8 mouse cellular contexts compared by ENCODE assay signal in genomic region chrX:53715942-53716322, GRCm38 (mm10). TPM values are rescaled to one million over a fixed set of nuclear protein-coding genes. Genes with fewer than 3 reads are reported as not detected.
DNase-seq lines count a peak whose midpoint lies in the region; ATAC-seq lines count a peak whose summit lies in the region.
"Had no signal": no experiment of that assay in that cellular context is flagged by ENCODE, and none has a peak within 500 bp of the region (broad histone marks: within the 10 kb centered on the region; RNA-seq: fewer than 3 reads in every experiment).

No protein-coding gene starts in this region.

- H3K9me3 ChIP-seq in liver, embryonic 11.5 days (ENCODE audit: control insufficient read depth, low read length) = no peaks in the 10 kb centered on the region
- no peaks in the 10 kb centered on the region for H3K9me3 ChIP-seq in forebrain, embryonic 13.5 days (replicated peaks)
- H3K9me3 ChIP-seq in intestine, embryonic 16.5 days (ENCODE audit: control insufficient read depth, low read length) = no peaks in the 10 kb centered on the region
- H3K9me3 ChIP-seq in neural tube, embryonic 14.5 days (ENCODE audit: control insufficient read depth, low read length) = no peaks in the 10 kb centered on the region

- H3K27ac ChIP-seq in liver, embryonic 11.5 days (ENCODE audit: low read depth, low read length) = no peak overlapping the region
- H3K27ac ChIP-seq in forebrain, embryonic 13.5 days = no peak overlapping the region
- no peak overlapping the region for H3K27ac ChIP-seq in intestine, embryonic 16.5 days (ENCODE audit: low read length)
- no peak overlapping the region for H3K27ac ChIP-seq in neural tube, embryonic 14.5 days (ENCODE audit: low read depth, low read length)

- H3K4me2 ChIP-seq in liver, embryonic 11.5 days = peak overlapping the region; percentile 46
- peak overlapping the region; percentile 60 for H3K4me2 ChIP-seq in forebrain, embryonic 13.5 days
- H3K4me2 ChIP-seq in intestine, embryonic 16.5 days (ENCODE audit: low read depth, low read length) = peak overlapping the region; percentile 54
- H3K4me2 ChIP-seq in neural tube, embryonic 14.5 days (ENCODE audit: low read depth, low read length) = peak overlapping the region; percentile 54; the same call in 1 of the 2 replicates

- H3K4me1 ChIP-seq in liver, embryonic 11.5 days (replicated peaks; ENCODE audit: control insufficient read depth, insufficient read depth, low read length) = no peaks in the 10 kb centered on the region
- no peaks in the 10 kb centered on the region for H3K4me1 ChIP-seq in forebrain, embryonic 13.5 days
- no peaks in the 10 kb centered on the region for H3K4me1 ChIP-seq in intestine, embryonic 16.5 days (ENCODE audit: control insufficient read depth, insufficient read depth, low read length)
- H3K4me1 ChIP-seq in neural tube, embryonic 14.5 days (ENCODE audit: control insufficient read depth, insufficient read depth, low read length) = no peaks in the 10 kb centered on the region

- no peaks in the 10 kb centered on the region for H3K27me3 ChIP-seq in liver, embryonic 11.5 days (replicated peaks; ENCODE audit: control insufficient read depth, insufficient read depth, low read length)
- H3K27me3 ChIP-seq in forebrain, embryonic 13.5 days = no peaks in the 10 kb centered on the region
- H3K27me3 ChIP-seq in intestine, embryonic 16.5 days (replicated peaks; ENCODE audit: control insufficient read depth, insufficient read depth, low read length) = no peaks in the 10 kb centered on the region
- H3K27me3 ChIP-seq in neural tube, embryonic 14.5 days (ENCODE audit: control insufficient read depth, insufficient read depth, low read length) = no peaks in the 10 kb centered on the region

- DNase-seq in liver, embryonic 11.5 days (ENCODE audit: low spot score) = no peak
- no peak for DNase-seq in liver
- DNase-seq in frontal cortex, postnatal 14 days (ENCODE audit: low spot score in 2 of 2) = no peak
- no peak for DNase-seq in cerebellum, adult 8-10 months

- 64% methylated on average over 2 of the region's 2 CpGs for WGBS in liver, embryonic 11.5 days
- WGBS in forebrain, embryonic 13.5 days = no CpG with 5 or more reads among the region's 2 CpGs
- 61% methylated on average over 2 of the region's 2 CpGs for WGBS in intestine, embryonic 16.5 days
- 24% methylated on average over 2 of the region's 2 CpGs for WGBS in neural tube, embryonic 14.5 days

- H3K9ac ChIP-seq in liver, embryonic 11.5 days (ENCODE audit: low read depth, low read length) = no peak overlapping the region
- H3K9ac ChIP-seq in forebrain, embryonic 13.5 days = peak overlapping the region; percentile 52
- peak overlapping the region; percentile 51 for H3K9ac ChIP-seq in intestine, embryonic 16.5 days (ENCODE audit: low read depth, low read length)
- H3K9ac ChIP-seq in neural tube, embryonic 14.5 days (replicated peaks; ENCODE audit: low read depth, low read length) = no peak overlapping the region; the same call in 1 of the 2 replicates

- no peak for ATAC-seq in liver, embryonic 11.5 days (replicated peaks; ENCODE audit: low FRiP score)
- no peak; the same call in 1 of the 2 replicates for ATAC-seq in forebrain, embryonic 13.5 days
- ATAC-seq in intestine, embryonic 16.5 days = peak; percentile 5; the same call in 1 of the 2 replicates
- ATAC-seq in neural tube, embryonic 14.5 days (ENCODE audit: low read depth) = peak; percentile 48; the same call in 1 of the 2 replicates

- no peak overlapping the region for H3K4me3 ChIP-seq in liver, embryonic 11.5 days (ENCODE audit: low read depth, low read length)
- H3K4me3 ChIP-seq in forebrain, embryonic 13.5 days = peak overlapping the region; percentile 34
- no peak overlapping the region for H3K4me3 ChIP-seq in intestine, embryonic 16.5 days (ENCODE audit: low read length)
- peak overlapping the region; percentile 24 for H3K4me3 ChIP-seq in neural tube, embryonic 14.5 days (ENCODE audit: low read depth, low read length)

- no peaks in the 10 kb centered on the region for H3K36me3 ChIP-seq in liver, embryonic 11.5 days (ENCODE audit: control insufficient read depth, insufficient read depth, low read length)
- H3K36me3 ChIP-seq in forebrain, embryonic 13.5 days (ENCODE audit: poor library complexity, severe bottlenecking) = no peaks in the 10 kb centered on the region
- no peaks in the 10 kb centered on the region for H3K36me3 ChIP-seq in intestine, embryonic 16.5 days (ENCODE audit: control insufficient read depth, insufficient read depth, low read length)
- H3K36me3 ChIP-seq in neural tube, embryonic 14.5 days (ENCODE audit: control insufficient read depth, insufficient read depth, low read length) = no peaks in the 10 kb centered on the region

RNA-seq across cellular contexts. Expression of gene 4930502E18Rik, which starts 8.7 kb away (rescaled TPM):
- 0.19 and 0.21 TPM in 2 replicates for polyA plus RNA-seq in liver, embryonic 11.5 days (2014; fragmentation: Nextera tagmentation; extraction: Ambion mirVana)
- 0.24 TPM in 1 of 2 replicates, not detected in the other for polyA plus RNA-seq in forebrain, embryonic 13.5 days (2015; fragmentation: Nextera tagmentation; extraction: Ambion mirVana)
- polyA plus RNA-seq in intestine, embryonic 16.5 days (2015; fragmentation: Nextera tagmentation; extraction: Ambion mirVana) = 0.12 TPM in 1 of 2 replicates, not detected in the other
- 0.15 TPM in 1 of 2 replicates, not detected in the other for polyA plus RNA-seq in neural tube, embryonic 14.5 days (2014; fragmentation: Nextera tagmentation; extraction: Ambion mirVana)
- polyA plus RNA-seq: liver, adult 2 months had no signal

RNA-seq across cellular contexts. Expression of gene 1700013H16Rik, which starts 41.7 kb away (rescaled TPM):
- polyA plus RNA-seq in liver, embryonic 11.5 days (2014; fragmentation: Nextera tagmentation; extraction: Ambion mirVana) = not detected in 2 replicates
- not detected in 2 replicates for polyA plus RNA-seq in forebrain, embryonic 13.5 days (2015; fragmentation: Nextera tagmentation; extraction: Ambion mirVana)
- polyA plus RNA-seq in intestine, embryonic 16.5 days (2015; fragmentation: Nextera tagmentation; extraction: Ambion mirVana) = 0.18 TPM in 1 of 2 replicates, not detected in the other
- polyA plus RNA-seq in neural tube, embryonic 14.5 days (2014; fragmentation: Nextera tagmentation; extraction: Ambion mirVana) = not detected in 2 replicates
- polyA plus RNA-seq: liver, adult 2 months had no signal

RNA-seq across cellular contexts. Expression of gene Rtl8b, which starts 45.7 kb away (rescaled TPM):
- polyA plus RNA-seq in liver, embryonic 11.5 days (2014; fragmentation: Nextera tagmentation; extraction: Ambion mirVana) = 19.9 and 20.0 TPM in 2 replicates
- polyA plus RNA-seq in forebrain, embryonic 13.5 days (2015; fragmentation: Nextera tagmentation; extraction: Ambion mirVana) = 85.7 and 88.0 TPM in 2 replicates
- polyA plus RNA-seq in intestine, embryonic 16.5 days (2015; fragmentation: Nextera tagmentation; extraction: Ambion mirVana) = 35.4 TPM in 2 replicates
- polyA plus RNA-seq in neural tube, embryonic 14.5 days (2014; fragmentation: Nextera tagmentation; extraction: Ambion mirVana) = 179 and 190 TPM in 2 replicates

Comparison
In these comparisons a context has a peak if more than half of its experiments do, and no peak if none do; other contexts are left out.
1. ATAC-seq: peak in intestine, embryonic 16.5 days (single experiment) and neural tube, embryonic 14.5 days (single experiment); none in liver, embryonic 11.5 days (single experiment) and forebrain, embryonic 13.5 days (single experiment).
2. H3K4me3 ChIP-seq: peak in forebrain, embryonic 13.5 days (single experiment) and neural tube, embryonic 14.5 days (single experiment); none in liver, embryonic 11.5 days (single experiment) and intestine, embryonic 16.5 days (single experiment).
3. H3K9ac ChIP-seq: peak in forebrain, embryonic 13.5 days (single experiment) and intestine, embryonic 16.5 days (single experiment); none in liver, embryonic 11.5 days (single experiment) and neural tube, embryonic 14.5 days (single experiment).
4. Peak in every context shown above with its lines, with median percentiles within 50 percentile points of each other: H3K4me2 ChIP-seq.